Mouse (Mus musculus): ENCODE measurements around the gene Pou6f1. TPM values are rescaled to one million over a fixed set of nuclear protein-coding genes. Genes with fewer than 3 reads are reported as not detected.
"Not testable (repeated sequence)": the region's sequence is repeated elsewhere in the genome, so short reads cannot be mapped to it uniquely, and the experiment has no call there.

Pou6f1 gene
- polyA plus RNA-seq, 1 experiment from 2014 or later = 5.3 TPM

DNA sequence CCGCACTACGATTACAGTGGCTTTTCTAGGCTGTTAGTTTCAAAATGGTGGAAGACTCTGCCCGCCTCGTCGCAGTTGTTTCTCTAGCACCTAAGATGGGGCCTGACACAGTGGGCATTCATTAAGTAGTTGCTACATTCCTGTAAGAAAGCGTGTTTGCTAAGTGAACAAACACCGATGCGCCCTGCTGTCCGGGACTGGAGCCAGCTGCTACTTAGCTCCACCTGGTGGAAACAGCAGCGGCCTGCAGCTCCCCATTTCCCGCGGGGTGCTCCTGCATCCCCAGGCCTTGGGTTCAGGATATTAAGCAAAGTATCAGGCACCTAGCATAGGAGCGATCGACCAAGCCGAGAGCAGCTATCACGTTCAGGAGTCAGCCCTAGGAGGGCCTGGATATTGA, 13.8 kb upstream of the Pou6f1 start:
- no peaks in the 10 kb centered on the region for H3K27me3 ChIP-seq (ENCODE audit: control insufficient read depth, insufficient read depth, low read length)
- peak overlapping the region; percentile 50 for H3K4me2 ChIP-seq (ENCODE audit: low read depth, low read length)
- no peak for ATAC-seq (ENCODE audit: insufficient read depth, low FRiP score)
- 10% methylated on average over 16 of the region's 16 CpGs for WGBS
- H3K27ac ChIP-seq (ENCODE audit: low read length) = no peak overlapping the region
- peak overlapping the region; percentile 24 for H3K4me3 ChIP-seq (replicated peaks; ENCODE audit: low read length)
- H3K9me3 ChIP-seq (replicated peaks; ENCODE audit: control insufficient read depth, low read length) = no peaks in the 10 kb centered on the region
- peak overlapping the region; percentile 29; the same call in 1 of the 2 replicates for H3K9ac ChIP-seq (ENCODE audit: low read length)
- H3K4me1 ChIP-seq (ENCODE audit: control insufficient read depth, insufficient read depth, low read length) = peaks cover 14% of the 10 kb centered on the region
- H3K36me3 ChIP-seq (ENCODE audit: control insufficient read depth, insufficient read depth, low read length) = peaks cover 5% of the 10 kb centered on the region; the same call in 1 of the 2 replicates

DNA sequence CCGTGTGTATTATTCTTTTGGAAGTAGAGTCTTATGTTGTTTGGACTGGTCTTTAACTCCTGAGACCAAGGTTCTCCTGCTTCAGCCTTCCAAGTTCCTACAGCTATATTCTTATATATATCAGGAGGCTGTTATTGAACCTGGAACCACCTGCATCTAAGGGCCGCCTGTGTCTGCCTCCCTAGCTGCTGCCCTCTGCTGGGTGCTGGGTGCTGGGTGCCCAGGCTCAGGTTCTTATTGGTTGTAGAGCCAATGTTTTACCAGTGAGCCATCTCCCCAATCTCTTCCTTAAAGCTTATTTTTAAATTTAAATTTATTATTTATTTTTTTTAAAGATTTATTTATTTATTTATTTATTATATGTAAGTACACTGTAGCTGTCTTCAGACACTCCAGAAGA, 12.6 kb upstream of the Pou6f1 start:
- WGBS = 61% methylated on average over 2 of the region's 2 CpGs
- Histone ChIP-seq H3K36me3 (ENCODE audit: control insufficient read depth, insufficient read depth, low read length) (0 out of 2 replicates have a peak, but pooled peaks cover under 1% of the 10 kb centered on the region), H3K27ac (ENCODE audit: low read length) (no peak overlapping the region), H3K9me3 (replicated peaks; ENCODE audit: control insufficient read depth, low read length) (no peaks in the 10 kb centered on the region), H3K9ac (ENCODE audit: low read length) (no peak overlapping the region), H3K27me3 (ENCODE audit: control insufficient read depth, insufficient read depth, low read length) (no peaks in the 10 kb centered on the region), H3K4me2 (ENCODE audit: low read depth, low read length) (no peak overlapping the region), H3K4me1 (ENCODE audit: control insufficient read depth, insufficient read depth, low read length) (peaks cover 14% of the 10 kb centered on the region), H3K4me3 (replicated peaks; ENCODE audit: low read length) (no peak overlapping the region)
- ATAC-seq (ENCODE audit: insufficient read depth, low FRiP score) = no peak

DNA sequence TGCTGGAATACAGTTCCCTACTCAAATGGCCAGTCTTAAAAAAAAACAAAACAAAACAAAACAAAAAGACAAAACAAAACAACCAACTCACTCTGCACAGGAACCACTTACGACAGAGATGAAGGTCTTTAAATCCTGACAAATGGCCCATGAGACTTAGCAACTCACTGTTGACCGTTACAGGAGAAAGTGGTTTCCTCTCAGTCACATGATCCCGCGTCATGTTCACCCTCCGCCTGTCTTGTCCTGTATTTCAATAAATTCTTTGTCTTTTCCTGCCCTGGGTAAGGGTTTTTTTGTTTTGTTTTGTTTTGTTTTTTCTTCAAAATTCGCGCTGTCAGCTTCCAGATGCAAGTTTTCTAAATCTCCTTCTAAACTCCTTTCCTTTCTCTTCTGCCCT, 12.2 kb upstream of the Pou6f1 start:
- H3K4me1 ChIP-seq (ENCODE audit: control insufficient read depth, insufficient read depth, low read length) = peaks cover 13% of the 10 kb centered on the region
- no peak for ATAC-seq (ENCODE audit: insufficient read depth, low FRiP score)
- H3K4me3 ChIP-seq (replicated peaks; ENCODE audit: low read length) = no peak overlapping the region
- H3K36me3 ChIP-seq (ENCODE audit: control insufficient read depth, insufficient read depth, low read length) = no peaks in the 10 kb centered on the region
- no peak overlapping the region for H3K27ac ChIP-seq (ENCODE audit: low read length)
- WGBS = 78% methylated on average over 7 of the region's 7 CpGs
- H3K4me2 ChIP-seq (ENCODE audit: low read depth, low read length) = no peak overlapping the region
- no peaks in the 10 kb centered on the region for H3K27me3 ChIP-seq (ENCODE audit: control insufficient read depth, insufficient read depth, low read length)
- H3K9ac ChIP-seq (ENCODE audit: low read length) = no peak overlapping the region
- no peaks in the 10 kb centered on the region for H3K9me3 ChIP-seq (replicated peaks; ENCODE audit: control insufficient read depth, low read length)

DNA sequence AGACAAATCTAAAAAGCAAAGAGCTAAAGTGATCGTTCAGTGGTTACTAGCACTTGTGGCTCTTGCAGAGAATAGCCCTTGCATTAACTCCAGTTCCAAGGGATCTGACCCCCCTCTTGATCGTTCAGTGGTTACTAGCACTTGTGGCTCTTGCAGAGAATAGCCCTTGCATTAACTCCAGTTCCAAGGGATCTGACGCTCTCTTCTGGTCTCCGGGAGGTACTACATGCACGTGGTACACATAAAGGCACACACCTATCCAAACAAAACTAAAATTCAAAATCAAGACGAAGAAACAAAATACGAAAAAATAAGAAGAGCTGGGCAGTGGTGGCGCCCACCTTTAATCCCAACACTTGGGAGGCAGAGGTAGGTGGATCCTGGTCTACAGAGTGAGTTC, 6.9 kb upstream of the Pou6f1 start:
- ATAC-seq (ENCODE audit: insufficient read depth, low FRiP score); H3K36me3 ChIP-seq (ENCODE audit: control insufficient read depth, insufficient read depth, low read length); H3K4me2 ChIP-seq (ENCODE audit: low read depth, low read length); H3K4me3 ChIP-seq (replicated peaks; ENCODE audit: low read length); H3K9ac ChIP-seq (ENCODE audit: low read length); H3K9me3 ChIP-seq (replicated peaks; ENCODE audit: control insufficient read depth, low read length); H3K4me1 ChIP-seq (ENCODE audit: control insufficient read depth, insufficient read depth, low read length); H3K27ac ChIP-seq (ENCODE audit: low read length); H3K27me3 ChIP-seq (ENCODE audit: control insufficient read depth, insufficient read depth, low read length): not testable (repeated sequence)
- 92% methylated on average over 8 of the region's 8 CpGs for WGBS

DNA sequence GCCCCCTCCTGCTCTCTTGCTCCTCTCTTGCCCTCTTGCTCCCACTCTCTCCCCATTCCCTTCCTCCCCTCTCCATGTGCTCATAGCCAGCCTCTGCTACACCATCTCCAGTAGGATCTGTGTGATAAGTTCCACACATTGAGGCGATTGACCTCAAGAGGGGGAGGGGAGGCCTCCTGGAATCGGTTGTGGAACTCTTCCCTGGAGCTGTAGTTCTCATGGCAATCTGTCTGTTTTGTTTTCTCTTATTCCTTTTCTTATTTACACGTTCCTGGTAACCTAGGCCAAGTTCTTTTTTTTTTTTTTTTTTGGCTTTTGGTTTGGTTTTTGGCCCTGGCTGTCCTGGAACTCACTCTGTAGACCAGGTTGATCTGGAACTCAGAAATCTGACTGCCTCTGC, 1.9 kb upstream of the Pou6f1 start:
- peaks cover 15% of the 10 kb centered on the region for H3K4me1 ChIP-seq (ENCODE audit: control insufficient read depth, insufficient read depth, low read length)
- no peak overlapping the region for H3K4me3 ChIP-seq (replicated peaks; ENCODE audit: low read length)
- H3K9me3 ChIP-seq (replicated peaks; ENCODE audit: control insufficient read depth, low read length) = no peaks in the 10 kb centered on the region
- no peaks in the 10 kb centered on the region for H3K36me3 ChIP-seq (ENCODE audit: control insufficient read depth, insufficient read depth, low read length)
- no peak overlapping the region for H3K27ac ChIP-seq (ENCODE audit: low read length)
- H3K4me2 ChIP-seq (ENCODE audit: low read depth, low read length) = no peak overlapping the region
- ATAC-seq (ENCODE audit: insufficient read depth, low FRiP score) = no peak
- no peak overlapping the region for H3K9ac ChIP-seq (ENCODE audit: low read length)
- WGBS = 46% methylated on average over 3 of the region's 3 CpGs
- peaks cover 10% of the 10 kb centered on the region for H3K27me3 ChIP-seq (ENCODE audit: control insufficient read depth, insufficient read depth, low read length)

DNA sequence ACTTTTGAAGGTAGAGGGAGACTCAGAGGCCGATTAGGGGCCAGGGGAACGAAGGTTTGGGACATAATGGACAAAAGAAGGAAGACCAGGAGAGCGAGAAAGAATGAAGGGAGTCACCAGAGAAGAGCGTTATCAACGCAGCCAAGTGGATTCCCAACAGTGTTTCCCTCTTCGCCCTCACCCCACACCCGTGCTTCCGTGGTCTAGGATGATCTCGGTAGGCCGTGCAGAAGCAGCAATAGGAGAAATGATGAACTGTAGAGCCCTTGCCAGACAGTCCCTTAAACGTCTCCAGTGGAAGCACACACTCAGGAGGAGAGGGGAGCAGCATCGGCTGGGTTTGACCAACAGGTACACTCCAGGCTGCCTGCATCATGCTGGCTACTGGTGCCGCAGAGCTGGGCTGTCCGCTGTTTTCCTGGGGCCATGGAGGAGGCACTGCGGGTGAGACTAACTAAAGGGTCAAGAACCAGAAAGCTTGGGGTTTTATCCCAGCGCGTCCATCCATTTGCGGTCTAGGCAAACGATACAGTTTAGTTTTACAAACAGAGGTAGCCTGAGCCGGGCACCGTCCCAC, 1.0 kb upstream of the Pou6f1 start:
- ATAC-seq (ENCODE audit: insufficient read depth, low FRiP score) = no peak
- no peaks in the 10 kb centered on the region for H3K9me3 ChIP-seq (replicated peaks; ENCODE audit: control insufficient read depth, low read length)
- peaks cover 15% of the 10 kb centered on the region for H3K4me1 ChIP-seq (ENCODE audit: control insufficient read depth, insufficient read depth, low read length)
- H3K27ac ChIP-seq (ENCODE audit: low read length) = no peak overlapping the region
- H3K36me3 ChIP-seq (ENCODE audit: control insufficient read depth, insufficient read depth, low read length) = no peaks in the 10 kb centered on the region
- H3K9ac ChIP-seq (ENCODE audit: low read length) = no peak overlapping the region
- peaks cover 10% of the 10 kb centered on the region for H3K27me3 ChIP-seq (ENCODE audit: control insufficient read depth, insufficient read depth, low read length)
- WGBS = 27% methylated on average over 21 of the region's 21 CpGs
- peak overlapping the region; percentile 86 for H3K4me3 ChIP-seq (replicated peaks; ENCODE audit: low read length)
- peak overlapping the region; percentile 99 for H3K4me2 ChIP-seq (ENCODE audit: low read depth, low read length)

DNA sequence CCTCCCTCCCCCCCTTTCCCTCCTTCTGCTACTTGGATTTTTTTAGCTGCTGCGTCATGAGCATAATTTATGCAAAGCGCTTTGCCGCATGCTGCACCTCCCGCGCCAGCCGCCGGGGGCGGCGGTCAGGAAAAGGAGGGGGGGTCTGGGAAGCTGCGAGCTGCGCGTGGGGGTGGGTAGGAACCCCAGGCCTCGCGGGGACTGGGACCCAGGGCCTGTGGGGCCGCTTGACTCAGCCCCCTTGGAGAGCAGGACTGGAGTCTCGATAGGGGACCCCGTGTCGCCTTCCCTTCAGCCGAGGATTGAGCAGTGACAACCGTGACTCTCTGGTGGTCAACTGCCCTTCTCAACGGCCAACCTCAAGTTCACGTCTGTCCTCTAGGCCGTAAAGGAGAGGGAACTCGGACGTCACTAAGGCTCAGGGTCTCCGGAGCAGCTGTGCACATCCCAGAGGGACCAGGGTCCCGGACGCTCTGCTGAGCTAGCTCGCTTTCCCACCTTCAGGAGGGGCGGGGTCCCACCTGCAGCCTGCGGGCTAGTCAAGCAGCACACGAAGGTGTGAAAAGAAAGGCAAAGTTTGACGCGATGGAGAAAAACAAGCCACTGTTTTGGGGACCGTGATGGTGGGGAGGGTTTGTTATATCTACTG, 387 bp upstream of the Pou6f1 start:
- H3K9me3 ChIP-seq (replicated peaks; ENCODE audit: control insufficient read depth, low read length) = no peaks in the 10 kb centered on the region
- H3K4me2 ChIP-seq (ENCODE audit: low read depth, low read length) = peak overlapping the region; percentile 99
- H3K27me3 ChIP-seq (ENCODE audit: control insufficient read depth, insufficient read depth, low read length) = peaks cover 10% of the 10 kb centered on the region
- peak overlapping the region; percentile 86 for H3K4me3 ChIP-seq (replicated peaks; ENCODE audit: low read length)
- H3K36me3 ChIP-seq (ENCODE audit: control insufficient read depth, insufficient read depth, low read length) = no peaks in the 10 kb centered on the region
- H3K4me1 ChIP-seq (ENCODE audit: control insufficient read depth, insufficient read depth, low read length) = peaks cover 15% of the 10 kb centered on the region
- peak overlapping the region; percentile 91 for H3K9ac ChIP-seq (ENCODE audit: low read length)
- ATAC-seq (ENCODE audit: insufficient read depth, low FRiP score) = peak; percentile 59
- H3K27ac ChIP-seq (ENCODE audit: low read length) = peak overlapping the region; percentile 46; the same call in 1 of the 2 replicates
- 2% methylated on average over 35 of the region's 35 CpGs for WGBS

DNA sequence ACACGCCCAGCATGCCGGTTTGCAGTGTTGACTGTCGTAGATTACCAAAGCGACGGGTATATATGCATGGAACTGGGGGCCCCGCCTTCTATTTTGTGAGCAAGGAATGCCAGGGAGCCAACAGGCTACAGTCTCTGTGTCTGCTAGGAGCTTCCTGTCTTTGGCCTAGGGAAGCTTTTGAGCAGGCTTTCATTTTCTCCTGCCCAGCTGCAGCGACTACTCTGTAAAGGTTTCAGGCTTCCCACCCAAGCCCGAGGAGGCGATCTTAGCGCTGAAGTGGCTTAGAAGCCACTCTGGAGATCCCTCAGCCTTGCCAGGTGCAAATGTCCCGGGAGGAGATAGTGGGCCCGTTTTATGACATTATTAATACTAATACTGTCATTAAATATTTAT, 905 bp downstream of the Pou6f1 start:
- peak overlapping the region; percentile 91 for H3K9ac ChIP-seq (ENCODE audit: low read length)
- peak overlapping the region; percentile 86 for H3K4me3 ChIP-seq (replicated peaks; ENCODE audit: low read length)
- peaks cover 10% of the 10 kb centered on the region for H3K27me3 ChIP-seq (ENCODE audit: control insufficient read depth, insufficient read depth, low read length)
- peak; percentile 45; the same call in 1 of the 2 replicates for ATAC-seq (ENCODE audit: insufficient read depth, low FRiP score)
- H3K9me3 ChIP-seq (replicated peaks; ENCODE audit: control insufficient read depth, low read length) = no peaks in the 10 kb centered on the region
- WGBS = 2% methylated on average over 12 of the region's 12 CpGs
- H3K4me2 ChIP-seq (ENCODE audit: low read depth, low read length) = peak overlapping the region; percentile 99
- H3K27ac ChIP-seq (ENCODE audit: low read length) = peak overlapping the region; percentile 27; the same call in 1 of the 2 replicates
- H3K36me3 ChIP-seq (ENCODE audit: control insufficient read depth, insufficient read depth, low read length) = no peaks in the 10 kb centered on the region
- peaks cover 11% of the 10 kb centered on the region for H3K4me1 ChIP-seq (ENCODE audit: control insufficient read depth, insufficient read depth, low read length)

DNA sequence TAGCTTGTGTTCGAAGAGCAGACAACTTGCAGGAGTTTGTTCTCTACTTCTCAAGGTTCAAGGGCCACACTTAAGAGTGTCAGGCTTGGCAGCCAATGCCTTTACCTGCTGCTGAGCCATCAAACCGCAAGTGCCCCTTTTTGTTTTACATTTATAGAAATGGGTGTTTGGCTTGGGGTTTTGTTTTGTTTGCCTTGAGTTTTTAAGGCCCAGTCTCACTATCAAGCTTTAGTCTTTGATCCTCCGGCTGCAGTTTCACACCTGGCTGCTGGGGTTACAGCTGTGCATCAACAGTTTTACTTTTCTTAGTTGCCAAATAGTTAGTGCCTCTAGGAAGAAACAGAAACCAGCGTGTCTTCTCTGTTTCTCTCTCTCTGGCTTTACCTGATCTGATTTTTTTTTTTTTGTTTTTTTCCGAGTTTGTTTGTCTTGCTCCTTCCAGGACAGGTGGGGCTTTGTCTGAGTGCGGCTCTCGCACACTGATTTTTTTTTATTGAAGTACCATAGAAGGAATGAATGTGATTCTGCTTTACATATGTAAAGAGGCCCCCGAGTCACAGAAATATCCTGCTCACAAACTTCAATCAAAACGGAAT, 1.4 kb downstream of the Pou6f1 start:
- Histone ChIP-seq H3K27me3 (ENCODE audit: control insufficient read depth, insufficient read depth, low read length) (peaks cover 10% of the 10 kb centered on the region), H3K9me3 (replicated peaks; ENCODE audit: control insufficient read depth, low read length) (no peaks in the 10 kb centered on the region), H3K9ac (ENCODE audit: low read length) (peak overlapping the region; percentile 91), H3K27ac (ENCODE audit: low read length) (no peak overlapping the region), H3K4me3 (replicated peaks; ENCODE audit: low read length) (peak overlapping the region; percentile 86), H3K4me2 (ENCODE audit: low read depth, low read length) (peak overlapping the region; percentile 99), H3K4me1 (ENCODE audit: control insufficient read depth, insufficient read depth, low read length) (peaks cover 11% of the 10 kb centered on the region), H3K36me3 (ENCODE audit: control insufficient read depth, insufficient read depth, low read length) (no peaks in the 10 kb centered on the region)
- no peak for ATAC-seq (ENCODE audit: insufficient read depth, low FRiP score)
- 23% methylated on average over 9 of the region's 9 CpGs for WGBS

Data from stomach, embryonic 16.5 days (tissue).